1 mouse cellular context compared by ENCODE assay signal in genomic region chr10:62127137-62127536, GRCm38 (mm10).
TF ChIP-seq lines count a peak whose summit lies in the region.

No protein-coding gene starts in this region.

TF ChIP-seq in CH12.LX, 34 proteins besides CTCF, POLR2A, EP300 and RAD21:
- peak; percentile 57; the same call in 1 of the 2 replicates for TF ChIP-seq MAFK (IDR thresholded peaks at IDR 0.05; ENCODE audit: insufficient replicate concordance, low read length)
- peak; percentile 28; the same call in 1 of the 2 replicates for TF ChIP-seq SMC3 (IDR thresholded peaks at IDR 0.05; ENCODE audit: low read depth, low read length)
- no peak for TF ChIP-seq GABPA (IDR thresholded peaks at IDR 0.05; ENCODE audit: insufficient replicate concordance, low read depth, low read length)
